Mouse (Mus musculus) CH12.LX (cell line): ENCODE results near the gene Hs3st3b1. TPM values are rescaled to one million over a fixed set of nuclear protein-coding genes. Genes with fewer than 3 reads are reported as not detected.

Experiments used
- DNase-seq: peaks from one replicate; pipeline ENCODE4 v3.0.0-alpha.2; 2013; ENCODE audit errors: extremely low read depth
- H3K27ac ChIP-seq: 2 replicates; pipeline ENCODE4 v1.5.1; 2012; ENCODE audit warnings: low read depth, mild to moderate bottlenecking, control low read depth, moderate library complexity; ENCODE audit not compliant: insufficient read depth
- H3K27me3 ChIP-seq: replicated peaks from 2 replicates; pipeline ENCODE3; 2012; ENCODE audit warnings: inconsistent platforms
- H3K36me3 ChIP-seq, 2 experiments: replicated peaks in 1 of 2; 2 replicates each; pipeline versions ENCODE3 to v1.6.1; 2012; ENCODE audit warnings: inconsistent platforms in 1 of 2, low read length in 1 of 2, mild to moderate bottlenecking in 1 of 2, mixed read lengths in 1 of 2, moderate library complexity in 1 of 2; ENCODE audit not compliant: control insufficient read depth in 1 of 2, insufficient read depth in 1 of 2
- H3K4me1 ChIP-seq, 2 experiments: 2 replicates each; pipeline ENCODE4 v1.6.1; 2012; ENCODE audit warnings: inconsistent platforms in 1 of 2, moderate library complexity in 1 of 2; ENCODE audit not compliant: insufficient read depth in 2 of 2, control insufficient read depth in 1 of 2
- H3K4me2 ChIP-seq: 2 replicates; pipeline ENCODE4 v1.6.1; 2012; ENCODE audit warnings: low read depth, mild to moderate bottlenecking, control low read depth; ENCODE audit not compliant: poor library complexity, insufficient read depth, severe bottlenecking
- H3K4me3 ChIP-seq, 3 experiments: fragments of 150-350 bp in 1 of 3; sonication (generic) in 1 of 3; replicated peaks in 1 of 3; 2 replicates each; pipeline versions ENCODE3 to v1.5.1; 2011 to 2012; ENCODE audit warnings: low read depth in 2 of 3, low read length in 2 of 3, mild to moderate bottlenecking in 2 of 3, moderate library complexity in 2 of 3, control low read depth in 1 of 3, improper control_type of control experiment in 1 of 3, inconsistent platforms in 1 of 3, mixed read lengths in 1 of 3; ENCODE audit not compliant: poor library complexity in 1 of 3
- H3K79me2 ChIP-seq: replicated peaks from 2 replicates; pipeline ENCODE4 v1.6.1; 2012; ENCODE audit warnings: mild to moderate bottlenecking, moderate library complexity; ENCODE audit not compliant: control insufficient read depth, poor library complexity, insufficient read depth, severe bottlenecking; ENCODE audit errors: extremely low read depth
- H3K9ac ChIP-seq: 2 replicates; pipeline ENCODE4 v1.6.1; 2012; ENCODE audit warnings: low read depth, mild to moderate bottlenecking, control low read depth, moderate library complexity; ENCODE audit not compliant: insufficient read depth
- H3K9me3 ChIP-seq: replicated peaks from 2 replicates; pipeline ENCODE3; 2012; ENCODE audit warnings: low read length, inconsistent platforms, mixed read lengths
- BHLHE40 ChIP-seq: IDR thresholded peaks from 2 replicates; pipeline ENCODE4 v1.6.1; 2011; ENCODE audit warnings: mild to moderate bottlenecking, low read depth, low read length, improper control_type of control experiment
- CHD1 ChIP-seq: IDR thresholded peaks from 2 replicates; pipeline ENCODE4 v1.6.1; 2012; ENCODE audit warnings: low read depth, low read length, improper control_type of control experiment, inconsistent platforms
- ELF1 ChIP-seq: IDR thresholded peaks from 2 replicates; pipeline ENCODE4 v1.6.1; 2014; ENCODE audit warnings: low read depth, mild to moderate bottlenecking, inconsistent platforms, low read length, improper control_type of control experiment
- JUN ChIP-seq: IDR thresholded peaks from 2 replicates; pipeline ENCODE4 v1.6.1; 2011; ENCODE audit warnings: low read depth, mild to moderate bottlenecking, low read length, improper control_type of control experiment, moderate library complexity; ENCODE audit not compliant: insufficient read depth
- JUND ChIP-seq: conservative IDR thresholded peaks from 2 replicates; pipeline ENCODE4 v1.6.1; 2011; ENCODE audit warnings: low read depth, low read length, improper control_type of control experiment
- KAT2A ChIP-seq: IDR thresholded peaks from 2 replicates; pipeline ENCODE4 v1.6.1; 2012; ENCODE audit warnings: low read length, improper control_type of control experiment, inconsistent platforms; ENCODE audit not compliant: insufficient replicate concordance
- MAFK ChIP-seq: IDR thresholded peaks from 2 replicates; pipeline ENCODE4 v1.6.1; 2011; ENCODE audit warnings: low read length, improper control_type of control experiment; ENCODE audit not compliant: insufficient replicate concordance
- MEF2A ChIP-seq: IDR thresholded peaks from 2 replicates; pipeline ENCODE4 v1.6.1; 2014; ENCODE audit warnings: low read depth, mild to moderate bottlenecking, inconsistent platforms, low read length, improper control_type of control experiment, borderline replicate concordance
- MXI1 ChIP-seq: IDR thresholded peaks from 2 replicates; pipeline ENCODE4 v1.6.1; 2011; ENCODE audit warnings: mild to moderate bottlenecking, low read depth, low read length, improper control_type of control experiment
- MYC ChIP-seq: IDR thresholded peaks from 2 replicates; pipeline ENCODE4 v1.6.1; 2011; ENCODE audit warnings: low read depth, mild to moderate bottlenecking, improper control_type of control experiment, low read length
- NELFE ChIP-seq: IDR thresholded peaks from 2 replicates; pipeline ENCODE4 v1.6.1; 2011; ENCODE audit warnings: low read depth, low read length, improper control_type of control experiment
- NRF1 ChIP-seq: IDR thresholded peaks from 2 replicates; pipeline ENCODE4 v1.6.1; 2014; ENCODE audit warnings: low read depth, mild to moderate bottlenecking, inconsistent platforms, low read length, improper control_type of control experiment, moderate library complexity
- PAX5 ChIP-seq: IDR thresholded peaks from 2 replicates; pipeline ENCODE4 v1.6.1; 2012; ENCODE audit warnings: low read length, inconsistent platforms, mixed read lengths
- POLR2A ChIP-seq: IDR thresholded peaks from 2 replicates; pipeline ENCODE4 v1.6.1; 2011; ENCODE audit warnings: low read depth, mild to moderate bottlenecking, improper control_type of control experiment, low read length
- POLR2AphosphoS2 ChIP-seq: IDR thresholded peaks from 2 replicates; pipeline ENCODE4 v1.6.1; 2011; ENCODE audit warnings: low read depth, low read length, improper control_type of control experiment
- RAD21 ChIP-seq: IDR thresholded peaks from 2 replicates; pipeline ENCODE4 v1.6.1; 2011; ENCODE audit warnings: low read depth, mild to moderate bottlenecking, low read length, improper control_type of control experiment, moderate library complexity
- RCOR1 ChIP-seq: conservative IDR thresholded peaks from 2 replicates; pipeline ENCODE4 v1.6.1; 2012; ENCODE audit warnings: low read depth, mild to moderate bottlenecking, inconsistent platforms, low read length, improper control_type of control experiment
- ZKSCAN1 ChIP-seq: IDR thresholded peaks from 2 replicates; pipeline ENCODE4 v1.6.1; 2012; ENCODE audit warnings: low read depth, inconsistent platforms, low read length, improper control_type of control experiment, borderline replicate concordance
- ZMIZ1 ChIP-seq: IDR thresholded peaks from 2 replicates; pipeline ENCODE4 v1.6.1; 2012; ENCODE audit warnings: low read depth, mild to moderate bottlenecking, inconsistent platforms, low read length, improper control_type of control experiment
- ZNF384 ChIP-seq: IDR thresholded peaks from 2 replicates; pipeline ENCODE4 v1.6.1; 2012; ENCODE audit warnings: low read depth, low read length, improper control_type of control experiment, inconsistent platforms
- dilution Hi-C: fragments of 300-500 bp; cut with MboI; formaldehyde crosslinking; loops from 2 replicates; pipeline ENCODE4 v1.14.3; 2020; ENCODE audit warnings: low sequenced_read_pairs; ENCODE audit not compliant: extremely low pct_unique_long_range_greater_than_20kb, extremely low pct_ligation_motif_present
- in situ Hi-C: fragments of 300-500 bp; cut with MboI; formaldehyde crosslinking; loops from 3 replicates; pipeline ENCODE4 v1.14.3; 2019; ENCODE audit warnings: low sequenced_read_pairs, low pct_ligation_motif_present, low pct_unique_long_range_greater_than_20kb, mixed read lengths
- polyA plus RNA-seq: library from polyadenylated mRNA; unstranded; fragments of >175 nt; gene quantifications from 2 replicates; pipeline ENCODE4 v1.2.1, GENCODE M21; 2012; ENCODE audit warnings: low read depth; ENCODE audit not compliant: insufficient read length
- total RNA-seq, 2 experiments: library from RNA; depleted of rRNA; stranded (reverse); fragments of 300-350 nt in 1 of 2; fragments of >200 nt in 1 of 2; gene quantifications; 2 replicates each; pipeline ENCODE4 v1.2.3; 2012 to 2014

Gene Hs3st3b1
- total and polyA plus RNA-seq, 3 experiments = 1.1 to 2.0 (median 2.0) TPM

DNA sequence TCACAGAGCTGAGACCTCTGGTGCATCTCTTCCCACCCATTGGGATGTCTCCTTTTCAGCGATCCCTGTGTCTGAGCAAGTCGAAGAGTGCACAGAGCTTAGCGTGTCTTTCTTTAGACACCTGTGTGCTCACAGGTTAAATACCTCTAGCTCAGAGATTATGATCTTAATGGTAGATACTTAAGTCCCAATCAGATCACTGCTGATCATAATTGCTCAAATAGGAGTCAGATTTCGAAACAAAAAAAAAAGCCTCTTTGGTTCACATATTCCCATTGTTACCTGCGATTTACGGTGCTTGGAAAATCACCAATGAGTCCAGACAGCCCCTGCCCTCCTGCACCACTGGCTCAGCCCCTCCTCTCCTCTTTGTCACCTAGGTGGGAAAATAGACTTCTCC is 28.5 kb downstream of the Hs3st3b1 start:
- dilution Hi-C loops = no loop called here
- peaks cover 0 to 3% of the 10 kb centered on the region in 2 experiments for H3K36me3 ChIP-seq
- no peaks in the 10 kb centered on the region for H3K79me2 ChIP-seq
- no peak for TF ChIP-seq ZKSCAN1
- no peak for TF ChIP-seq JUN
- TF ChIP-seq RCOR1 = no peak
- no peak for TF ChIP-seq POLR2A
- no peak overlapping the region for H3K4me2 ChIP-seq
- no peak overlapping the region for H3K9ac ChIP-seq
- no peak overlapping the region for H3K4me3 ChIP-seq
- in situ Hi-C loops = no loop called here
- DNase-seq = no peak
- H3K27ac ChIP-seq = no peak overlapping the region
- no peaks in the 10 kb centered on the region for H3K27me3 ChIP-seq
- peaks cover 0 to 13% of the 10 kb centered on the region in 2 experiments; a peak in 2 of 4 replicates for H3K4me1 ChIP-seq
- H3K9me3 ChIP-seq = no peaks in the 10 kb centered on the region

DNA sequence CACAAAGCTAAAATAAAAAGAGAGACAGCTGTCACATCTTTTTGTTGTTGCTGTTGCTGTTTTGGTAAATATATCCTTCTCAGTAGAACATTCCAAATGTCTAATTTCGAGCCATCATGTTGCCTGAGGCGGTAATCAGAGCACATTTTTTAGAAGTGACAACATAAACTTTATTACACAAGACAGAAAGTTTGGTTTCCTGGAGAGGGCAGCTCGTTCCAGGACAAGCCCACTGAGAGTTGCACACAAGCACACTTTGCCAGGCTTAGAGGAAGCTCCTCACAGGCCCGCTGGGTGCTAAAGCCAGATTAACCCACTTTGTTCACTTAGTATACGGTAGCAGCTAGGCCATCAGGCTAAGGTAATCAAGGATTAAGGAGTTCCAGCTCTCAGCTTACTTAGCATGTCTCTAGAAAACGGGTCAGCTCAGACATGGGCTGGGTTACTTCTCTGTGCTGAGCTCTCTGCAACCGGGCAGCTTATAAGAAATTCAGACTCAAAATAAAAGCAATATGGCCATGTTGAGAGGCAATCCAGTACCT is 30.5 kb downstream of the Hs3st3b1 start:
- dilution Hi-C loops = no loop called here
- Histone ChIP-seq H3K4me1 (peaks cover 0 to 11% of the 10 kb centered on the region in 2 experiments; a peak in 2 of 4 replicates), H3K4me3 (no peak overlapping the region), H3K79me2 (no peaks in the 10 kb centered on the region), H3K27me3 (no peaks in the 10 kb centered on the region), H3K36me3 (peaks cover 0 to 14% of the 10 kb centered on the region in 2 experiments), H3K4me2 (no peak overlapping the region), H3K9ac (no peak overlapping the region), H3K27ac (no peak overlapping the region), H3K9me3 (no peaks in the 10 kb centered on the region)
- no peak for TF ChIP-seq ELF1
- no peak for TF ChIP-seq RCOR1
- TF ChIP-seq MEF2A = no peak
- TF ChIP-seq JUND = no peak
- no peak for TF ChIP-seq BHLHE40
- TF ChIP-seq NRF1 = no peak
- no peak for TF ChIP-seq POLR2A
- TF ChIP-seq CHD1 = no peak
- TF ChIP-seq JUN = no peak
- no peak for TF ChIP-seq RAD21
- TF ChIP-seq KAT2A = no peak
- TF ChIP-seq MAFK = no peak
- no peak for TF ChIP-seq MYC
- no peak for TF ChIP-seq MXI1
- TF ChIP-seq PAX5 = no peak
- no peak for TF ChIP-seq NELFE
- TF ChIP-seq ZMIZ1 = no peak
- TF ChIP-seq ZNF384 = no peak
- TF ChIP-seq POLR2AphosphoS2 = no peak
- no peak for DNase-seq
- in situ Hi-C loops = no loop called here
